Mouse (Mus musculus) neural tube, embryonic 10.5 days (tissue): ENCODE measurements around the gene Fbxw15.
"Not testable (repeated sequence)": the region's sequence is repeated elsewhere in the genome, so short reads cannot be mapped to it uniquely, and the experiment has no call there.

Experiments used
- DNase-seq: peaks from one replicate; pipeline ENCODE4 v3.0.0-alpha.2; 2017; ENCODE audit warnings: low spot score; ENCODE audit errors: extremely low spot score

Gene Fbxw15

GRCm38 (mm10) chr9:109568162-109568561, at the start of gene Fbxw15:
Gene Fbxw15, minus strand, starts transcription at chr9:109568262.
- not testable (repeated sequence) for DNase-seq

- DNase-seq = peak; percentile 15
Observed at GRCm38 (mm10) chr9:109606837-109607236, 38.8 kb upstream of the Fbxw15 start.

DNA sequence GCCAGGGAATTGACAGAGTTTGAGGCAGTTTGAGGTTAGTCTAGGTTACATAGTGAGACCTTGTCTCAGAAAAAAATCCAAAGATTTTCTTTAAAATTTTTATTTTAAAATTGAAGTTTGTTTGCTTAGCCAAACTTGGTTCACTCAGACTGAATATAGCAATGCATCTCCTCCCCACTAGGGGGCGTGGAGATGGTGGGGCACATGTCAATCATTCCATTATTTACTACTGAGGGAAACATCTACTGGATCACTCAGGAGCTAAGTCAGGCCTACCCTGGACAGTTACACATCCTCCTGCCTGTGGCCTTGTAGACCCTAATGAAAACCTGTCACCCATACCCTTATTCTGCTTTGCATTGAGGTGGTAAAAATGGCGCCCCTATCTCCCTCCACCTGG, 34.1 kb upstream of the Fbxw15 start:
- not testable (repeated sequence) for DNase-seq

DNA sequence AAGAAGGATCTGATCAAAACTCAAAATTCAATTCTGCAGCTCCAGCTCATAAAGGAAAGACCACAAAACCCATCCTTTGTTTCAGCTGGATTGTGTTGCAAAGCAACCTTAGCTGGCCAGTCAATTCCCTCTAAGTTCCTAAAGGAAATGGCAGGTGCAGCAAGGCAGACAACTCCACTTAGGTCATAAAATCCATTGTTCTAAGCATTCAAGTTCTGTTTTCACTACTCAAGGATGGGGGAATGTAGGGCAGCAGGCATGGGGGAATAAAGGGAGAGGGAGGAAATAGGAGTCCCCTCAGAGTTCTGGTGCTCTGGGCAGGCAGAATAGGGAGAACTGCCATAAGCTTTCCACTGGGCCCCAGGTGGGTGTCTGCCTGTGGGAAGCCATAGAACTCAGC, 29.2 kb upstream of the Fbxw15 start:
- DNase-seq = no peak

- no peak for DNase-seq
Observed at GRCm38 (mm10) chr9:109594866-109595265, 26.8 kb upstream of the Fbxw15 start.

DNA sequence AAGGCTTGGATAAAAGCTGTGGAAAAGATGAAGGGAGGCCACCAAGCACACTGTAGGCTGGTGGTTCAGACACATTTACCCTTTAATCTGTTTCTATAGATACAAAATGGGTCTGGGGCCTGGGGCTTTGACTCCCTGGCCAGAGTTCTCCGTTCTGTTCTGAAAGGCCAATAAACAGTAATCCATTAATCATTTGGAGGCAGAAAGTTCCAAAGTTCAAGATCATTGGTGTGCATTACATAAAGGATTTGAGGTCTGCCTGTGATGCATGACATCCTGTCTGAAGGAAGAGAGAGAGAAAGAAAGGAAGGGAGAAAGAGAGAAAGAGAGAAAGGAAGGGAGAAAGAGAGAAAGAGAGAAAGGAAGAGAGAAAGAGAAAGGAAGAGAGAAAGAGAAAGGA, 2.5 kb downstream of the Fbxw15 start:
- no peak for DNase-seq

- DNase-seq = not testable (repeated sequence)
Observed at GRCm38 (mm10) chr9:109562106-109562505, 6.0 kb downstream of the Fbxw15 start.

DNA sequence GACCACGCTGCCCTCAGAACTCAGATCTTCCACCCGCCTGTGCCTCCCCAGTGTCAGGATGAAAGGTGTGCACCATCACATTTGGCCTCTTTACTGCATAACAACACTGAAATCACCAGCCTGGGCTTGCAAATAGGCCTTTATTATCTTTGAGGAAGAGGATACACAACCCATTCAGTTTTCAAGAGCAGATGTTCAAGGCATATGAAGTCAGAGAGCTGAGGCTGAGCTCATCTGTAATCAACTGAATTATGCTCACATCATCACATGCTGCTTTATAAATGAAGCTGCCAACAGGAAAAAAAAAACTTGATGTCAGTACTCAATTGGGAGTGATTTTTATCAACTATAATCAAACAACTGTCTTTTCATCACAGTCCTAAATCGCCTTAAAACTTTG, 15.6 kb downstream of the Fbxw15 start:
- no peak for DNase-seq

GRCm38 (mm10) chr9:109549666-109550065, 18.4 kb downstream of the Fbxw15 start:
- not testable (repeated sequence) for DNase-seq

DNA sequence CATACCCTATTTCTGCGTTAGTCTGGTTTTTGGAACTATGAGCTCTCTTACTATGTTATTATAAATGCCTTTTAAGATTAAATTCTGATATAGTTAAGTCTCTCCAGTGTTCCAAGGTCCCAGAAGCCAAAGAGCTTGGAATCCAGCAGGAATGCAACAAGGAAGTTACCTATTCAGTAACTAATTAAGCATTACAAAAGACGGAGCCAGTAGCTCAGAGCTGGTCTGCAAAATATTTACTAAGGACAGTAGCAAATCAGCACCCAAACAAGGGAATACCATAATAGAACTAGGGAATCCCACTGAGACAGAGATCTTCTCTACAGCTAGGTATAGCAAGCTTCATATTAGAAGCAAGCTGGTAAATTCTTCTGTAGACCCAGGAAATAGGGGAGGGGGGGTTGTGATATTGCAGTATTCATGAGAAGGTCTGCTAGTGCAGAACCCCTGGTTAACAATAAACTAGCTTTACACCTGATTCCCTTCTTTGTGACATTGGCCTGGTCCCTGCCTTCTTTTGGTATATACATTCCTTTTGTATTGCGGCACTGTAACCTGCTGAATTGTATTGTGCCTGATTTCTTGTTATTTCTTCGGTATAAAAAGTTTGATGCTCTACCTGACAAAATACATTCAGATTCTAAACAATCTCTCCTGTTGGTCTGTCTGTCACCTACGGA, 44.5 kb downstream of the Fbxw15 start:
- DNase-seq = no peak
